Mouse (Mus musculus): ENCODE results near the gene Cdkl2. TPM values are rescaled to one million over a fixed set of nuclear protein-coding genes. Genes with fewer than 3 reads are reported as not detected.

Cdkl2 gene
- total and polyA plus RNA-seq, 3 experiments, result 0.51 to 1.0 (median 0.54) TPM

GRCm38 (mm10) chr5:91962639-91963440, 80.8 kb downstream of the Cdkl2 start, which contains the start of gene Rchy1 (continued):
- peak; percentile 29 for TF ChIP-seq ETS1 (conservative IDR thresholded peaks at IDR 0.05; ENCODE audit: low read depth, low read length)
- no peak for TF ChIP-seq POLR2AphosphoS2 (IDR thresholded peaks at IDR 0.05; ENCODE audit: low read depth, low read length)
- no peak for TF ChIP-seq ZKSCAN1 (IDR thresholded peaks at IDR 0.05; ENCODE audit: borderline replicate concordance, low read depth, low read length)
- TF ChIP-seq MYC (IDR thresholded peaks at IDR 0.05; ENCODE audit: low read depth, low read length), result 0 out of 2 replicates have a peak, but pooled peaks have one; percentile 27
- peak; percentile 79 for TF ChIP-seq POLR2A (IDR thresholded peaks at IDR 0.05; ENCODE audit: low read depth, low read length)
- no peak for TF ChIP-seq MAFK (IDR thresholded peaks at IDR 0.05; ENCODE audit: insufficient replicate concordance, low read length)
- TF ChIP-seq MEF2A (IDR thresholded peaks at IDR 0.05; ENCODE audit: borderline replicate concordance, low read depth, low read length), result peak; percentile 5; the same call in 1 of the 2 replicates
- TF ChIP-seq TCF12 (IDR thresholded peaks at IDR 0.05; ENCODE audit: low read depth, low read length), result peak; percentile 40
- TF ChIP-seq CHD2 (IDR thresholded peaks at IDR 0.05; ENCODE audit: low read length), result no peak
- no peak for TF ChIP-seq JUND (conservative IDR thresholded peaks at IDR 0.05; ENCODE audit: low read depth, low read length)
- peak; percentile 91 for TF ChIP-seq USF2 (conservative IDR thresholded peaks at IDR 0.05; ENCODE audit: low read depth, low read length)
- no peak for TF ChIP-seq UBTF (IDR thresholded peaks at IDR 0.05; ENCODE audit: low read depth, low read length)
- peak; percentile 11; the same call in 1 of the 2 replicates for TF ChIP-seq TBP (conservative IDR thresholded peaks at IDR 0.05; ENCODE audit: low read depth, low read length)
- peak; percentile 94 for TF ChIP-seq USF1 (IDR thresholded peaks at IDR 0.05; ENCODE audit: low read depth, low read length)
- TF ChIP-seq ZNF384 (IDR thresholded peaks at IDR 0.05; ENCODE audit: low read depth, low read length), result no peak

GRCm38 (mm10) chr5:91962259-91962638, 81.4 kb downstream of the Cdkl2 start:
- Histone ChIP-seq H3K27me3 (replicated peaks) (no peaks in the 10 kb centered on the region), H3K79me2 (replicated peaks; ENCODE audit: control insufficient read depth, extremely low read depth, insufficient read depth, poor library complexity, severe bottlenecking) (peaks cover 17% of the 10 kb centered on the region), H3K9ac (ENCODE audit: insufficient read depth, low read depth) (peak overlapping the region; percentile 91), H3K4me1 (ENCODE audit: control insufficient read depth in 1 of 2, insufficient read depth in 2 of 2) (peaks cover 7 to 34% of the 10 kb centered on the region in 2 experiments; a peak in 3 of 4 replicates), H3K4me3 (replicated peaks in 1 of 3; ENCODE audit: low read depth in 2 of 3, low read length in 2 of 3, poor library complexity in 1 of 3) (peak overlapping the region; percentile 68 to 99 (median 97)), H3K4me2 (ENCODE audit: insufficient read depth, low read depth, poor library complexity, severe bottlenecking) (peak overlapping the region; percentile 88; the same call in 1 of the 2 replicates), H3K9me3 (replicated peaks; ENCODE audit: low read length) (no peaks in the 10 kb centered on the region), H3K36me3 (replicated peaks in 1 of 2; ENCODE audit: control insufficient read depth in 1 of 2, insufficient read depth in 1 of 2, low read length in 1 of 2) (peaks cover 9 to 20% of the 10 kb centered on the region in 2 experiments), H3K27ac (ENCODE audit: insufficient read depth, low read depth) (peak overlapping the region; percentile 99)
- in situ Hi-C loops (cut with MboI; ENCODE audit: low pct_ligation_motif_present, low pct_unique_long_range_greater_than_20kb, low sequenced_read_pairs), result no loop called here
- dilution Hi-C loops (cut with MboI; ENCODE audit: extremely low pct_ligation_motif_present, extremely low pct_unique_long_range_greater_than_20kb, low sequenced_read_pairs), result no loop called here
- TF ChIP-seq IRF4 (IDR thresholded peaks at IDR 0.05; ENCODE audit: low read depth, low read length) (peak; percentile 97), SMC3 (IDR thresholded peaks at IDR 0.05; ENCODE audit: low read depth, low read length) (no peak), TBP (conservative IDR thresholded peaks at IDR 0.05; ENCODE audit: low read depth, low read length) (peak; percentile 85), HCFC1 (IDR thresholded peaks at IDR 0.05; ENCODE audit: low read depth, low read length) (no peak), ZKSCAN1 (IDR thresholded peaks at IDR 0.05; ENCODE audit: borderline replicate concordance, low read depth, low read length) (no peak), EP300 (IDR thresholded peaks at IDR 0.05; ENCODE audit: low read length) (peak; percentile 92), ELF1 (IDR thresholded peaks at IDR 0.05; ENCODE audit: low read depth, low read length) (no peak), PAX5 (IDR thresholded peaks at IDR 0.05; ENCODE audit: low read length) (no peak), ZC3H11A (IDR thresholded peaks at IDR 0.05; ENCODE audit: low read depth, low read length) (no peak), POLR2A (IDR thresholded peaks at IDR 0.05; ENCODE audit: low read depth, low read length) (no peak), CHD1 (IDR thresholded peaks at IDR 0.05; ENCODE audit: low read depth, low read length) (no peak), MAFK (IDR thresholded peaks at IDR 0.05; ENCODE audit: insufficient replicate concordance, low read length) (0 out of 2 replicates have a peak, but pooled peaks have one; percentile 30), ZNF384 (IDR thresholded peaks at IDR 0.05; ENCODE audit: low read depth, low read length) (peak; percentile 53; the same call in 1 of the 2 replicates), CHD2 (IDR thresholded peaks at IDR 0.05; ENCODE audit: low read length) (no peak), NRF1 (IDR thresholded peaks at IDR 0.05; ENCODE audit: low read depth, low read length) (no peak), MEF2A (IDR thresholded peaks at IDR 0.05; ENCODE audit: borderline replicate concordance, low read depth, low read length) (peak; percentile 76; the same call in 1 of the 2 replicates), SIN3A (IDR thresholded peaks at IDR 0.05; ENCODE audit: low read length) (peak; percentile 90), BHLHE40 (IDR thresholded peaks at IDR 0.05; ENCODE audit: low read depth, low read length) (peak; percentile 90), ETS1 (conservative IDR thresholded peaks at IDR 0.05; ENCODE audit: low read depth, low read length) (peak; percentile 90), MXI1 (IDR thresholded peaks at IDR 0.05; ENCODE audit: low read depth, low read length) (peak; percentile 3; the same call in 1 of the 2 replicates)
- DNase-seq (ENCODE audit: extremely low read depth), result peak; percentile 94
